Mouse (Mus musculus) kidney, embryonic 14.5 days (tissue): ENCODE measurements around the gene Pard6b. TPM values are rescaled to one million over a fixed set of nuclear protein-coding genes. Genes with fewer than 3 reads are reported as not detected.
A peak's percentile ranks its signal among the peaks of the same experiment; 100 is the strongest.

Experiments
- ATAC-seq: fragments of 200-750 bp; cut with Nextera tagmentation; 2 replicates; pipeline ENCODE4 v1.8.0; 2017; ENCODE audit warnings: moderate number of reproducible peaks, mild to moderate bottlenecking, moderate TSS enrichment, moderate library complexity; ENCODE audit not compliant: low FRiP score, low TSS enrichment
- H3K27ac ChIP-seq: fragments of 300-500 bp; sonication (generic); 2 replicates; pipeline ENCODE4 v1.5.1; 2014; ENCODE audit warnings: low read depth, mild to moderate bottlenecking, low read length, moderate library complexity, mixed read lengths
- H3K27me3 ChIP-seq: fragments of 300-500 bp; sonication (generic); 2 replicates; pipeline ENCODE4 v1.6.1; 2014; ENCODE audit warnings: mild to moderate bottlenecking, low read length; ENCODE audit not compliant: control insufficient read depth, insufficient read depth
- H3K36me3 ChIP-seq: fragments of 300-500 bp; sonication (generic); 2 replicates; pipeline ENCODE4 v1.6.1; 2014; ENCODE audit warnings: low read length, mixed read lengths; ENCODE audit not compliant: control insufficient read depth, insufficient read depth
- H3K4me1 ChIP-seq: fragments of 300-500 bp; sonication (generic); 2 replicates; pipeline ENCODE4 v1.6.1; 2014; ENCODE audit warnings: low read length, mixed read lengths; ENCODE audit not compliant: control insufficient read depth, insufficient read depth
- H3K4me2 ChIP-seq: fragments of 300-500 bp; sonication (generic); replicated peaks from 2 replicates; pipeline ENCODE4 v1.6.1; 2014; ENCODE audit warnings: low read depth, mild to moderate bottlenecking, low read length
- H3K4me3 ChIP-seq: fragments of 300-500 bp; sonication (generic); 2 replicates; pipeline ENCODE4 v1.5.1; 2014; ENCODE audit warnings: mild to moderate bottlenecking, low read length
- H3K9ac ChIP-seq: fragments of 300-500 bp; sonication (generic); 2 replicates; pipeline ENCODE4 v1.6.1; 2014; ENCODE audit warnings: low read depth, mild to moderate bottlenecking, low read length, moderate library complexity
- H3K9me3 ChIP-seq: fragments of 300-500 bp; sonication (generic); 2 replicates; pipeline ENCODE4 v1.6.1; 2016; ENCODE audit warnings: low read length; ENCODE audit not compliant: control insufficient read depth
- WGBS: fragments of 180-500 bp; shearing (Covaris S2); extraction: QIAGEN DNeasy Blood & Tissue Kit; methylation state at CpG from one replicate; pipeline ENCODE4 v1.1.7; 2014; 5-methylcytosine and 5-hydroxymethylcytosine counted together
- polyA plus RNA-seq: library from polyadenylated mRNA; unstranded; fragments of >200 nt; fragmentation: Nextera tagmentation; extraction: Ambion mirVana; gene quantifications from 2 replicates; pipeline ENCODE4 v1.2.1, GENCODE M21; 2014

Gene Pard6b
- polyA plus RNA-seq, 1 experiment from 2014 or later, result 22.0 TPM

- Histone ChIP-seq H3K4me2 (no peak overlapping the region), H3K4me3 (no peak overlapping the region), H3K27me3 (no peaks in the 10 kb centered on the region), H3K27ac (no peak overlapping the region; the same call in 1 of the 2 replicates), H3K4me1 (peaks cover 35% of the 10 kb centered on the region), H3K36me3 (no peaks in the 10 kb centered on the region), H3K9ac (no peak overlapping the region), H3K9me3 (no peaks in the 10 kb centered on the region)
- peak; percentile 28; the same call in 1 of the 2 replicates for ATAC-seq
- 38% methylated on average over 5 of the region's 5 CpGs for WGBS
Measured at GRCm38 (mm10) chr2:168073722-168074121, 7.1 kb upstream of the Pard6b start.

DNA sequence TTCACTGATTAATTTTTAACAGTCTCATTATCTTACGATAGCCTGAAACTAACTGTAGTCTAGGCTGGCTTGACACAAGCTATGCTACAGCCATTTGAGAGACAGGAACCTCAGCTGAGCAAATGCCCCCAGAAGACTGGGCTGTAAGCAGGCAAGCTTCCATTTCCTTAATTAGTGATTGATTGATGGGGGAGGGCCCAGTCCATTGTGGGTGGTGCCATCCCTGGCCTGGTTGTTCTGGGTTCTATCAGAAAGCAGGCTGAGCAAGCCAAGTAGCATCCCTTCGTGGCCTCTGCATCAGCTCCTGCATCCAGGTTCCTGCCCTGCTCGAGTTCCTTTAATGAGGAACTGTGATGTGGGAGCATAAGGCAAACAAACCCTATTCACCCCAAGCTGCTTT, 6.3 kb upstream of the Pard6b start:
- H3K4me1 ChIP-seq, result peaks cover 35% of the 10 kb centered on the region
- no peaks in the 10 kb centered on the region for H3K27me3 ChIP-seq
- H3K36me3 ChIP-seq, result no peaks in the 10 kb centered on the region
- H3K9ac ChIP-seq, result no peak overlapping the region
- H3K27ac ChIP-seq, result peak overlapping the region; percentile 74
- H3K4me3 ChIP-seq, result no peak overlapping the region
- no peak for ATAC-seq
- H3K4me2 ChIP-seq, result no peak overlapping the region
- 32% methylated on average over 3 of the region's 3 CpGs for whole genome bisulfite sequencing
- no peaks in the 10 kb centered on the region for H3K9me3 ChIP-seq

- H3K4me2 ChIP-seq, result 0 out of 2 replicates have a peak overlapping the region, but pooled peaks have one; percentile 11
- 54% methylated on average over 20 of the region's 20 CpGs for WGBS
- no peak for ATAC-seq
- peaks cover 6% of the 10 kb centered on the region for H3K27me3 ChIP-seq
- peaks cover 41% of the 10 kb centered on the region for H3K4me1 ChIP-seq
- H3K27ac ChIP-seq, result peak overlapping the region; percentile 92
- H3K9ac ChIP-seq, result no peak overlapping the region
- H3K4me3 ChIP-seq, result no peak overlapping the region
- no peaks in the 10 kb centered on the region for H3K36me3 ChIP-seq
- no peaks in the 10 kb centered on the region for H3K9me3 ChIP-seq
Measured at GRCm38 (mm10) chr2:168076840-168077576, 3.8 kb upstream of the Pard6b start.

- peak overlapping the region; percentile 92 for H3K27ac ChIP-seq
- 27% methylated on average over 15 of the region's 15 CpGs for WGBS
- H3K4me2 ChIP-seq, result no peak overlapping the region
- no peak for ATAC-seq
- no peak overlapping the region for H3K4me3 ChIP-seq
- H3K4me1 ChIP-seq, result peaks cover 34% of the 10 kb centered on the region
- H3K36me3 ChIP-seq, result no peaks in the 10 kb centered on the region
- H3K27me3 ChIP-seq, result peaks cover 10% of the 10 kb centered on the region
- peak overlapping the region; percentile 25; the same call in 1 of the 2 replicates for H3K9ac ChIP-seq
- H3K9me3 ChIP-seq, result no peaks in the 10 kb centered on the region
Measured at GRCm38 (mm10) chr2:168078107-168078830, 2.5 kb upstream of the Pard6b start.

GRCm38 (mm10) chr2:168081299-168081932, 612 bp downstream of the Pard6b start:
- ATAC-seq, result no peak
- Histone ChIP-seq H3K4me3 (peak overlapping the region; percentile 70), H3K4me2 (peak overlapping the region; percentile 90), H3K27me3 (peaks cover 15% of the 10 kb centered on the region), H3K9me3 (no peaks in the 10 kb centered on the region), H3K36me3 (no peaks in the 10 kb centered on the region), H3K27ac (peak overlapping the region; percentile 81), H3K9ac (peak overlapping the region; percentile 75), H3K4me1 (peaks cover 14% of the 10 kb centered on the region)
- under 1% methylated on average over 49 of the region's 49 CpGs for WGBS

DNA sequence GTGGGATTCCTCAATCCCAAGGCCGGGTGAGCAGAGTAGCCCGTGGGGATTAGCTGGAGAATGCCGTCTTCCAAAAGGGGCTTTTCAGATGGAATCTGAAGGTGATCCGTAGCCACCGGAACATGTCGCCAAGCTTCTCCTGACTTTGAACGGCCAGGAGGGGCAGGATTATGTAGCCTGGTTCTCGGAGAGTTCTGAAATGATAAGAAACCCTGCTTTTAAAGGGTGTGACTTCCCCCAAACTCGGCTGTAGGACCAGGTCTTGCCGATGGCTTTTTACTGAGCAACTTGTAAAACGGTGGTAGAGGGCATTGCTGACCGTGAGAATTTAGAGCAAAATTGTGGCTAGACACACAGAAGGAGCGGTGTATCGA, 1.1 kb downstream of the Pard6b start:
- Histone ChIP-seq H3K4me3 (peak overlapping the region; percentile 70), H3K27ac (no peak overlapping the region), H3K36me3 (no peaks in the 10 kb centered on the region), H3K9ac (peak overlapping the region; percentile 75), H3K27me3 (peaks cover 15% of the 10 kb centered on the region), H3K4me1 (peaks cover 14% of the 10 kb centered on the region), H3K9me3 (no peaks in the 10 kb centered on the region), H3K4me2 (peak overlapping the region; percentile 90)
- 3% methylated on average over 14 of the region's 14 CpGs for WGBS
- no peak for ATAC-seq

- H3K27ac ChIP-seq, result no peak overlapping the region
- no peak overlapping the region for H3K9ac ChIP-seq
- no peak overlapping the region for H3K4me2 ChIP-seq
- ATAC-seq, result no peak
- H3K4me3 ChIP-seq, result no peak overlapping the region
- H3K4me1 ChIP-seq, result peaks cover 6% of the 10 kb centered on the region
- H3K9me3 ChIP-seq, result no peaks in the 10 kb centered on the region
- no peaks in the 10 kb centered on the region for H3K36me3 ChIP-seq
- H3K27me3 ChIP-seq, result peaks cover 15% of the 10 kb centered on the region
- WGBS, result 82% methylated on average over 2 of the region's 2 CpGs
Measured at GRCm38 (mm10) chr2:168083593-168083992, 2.8 kb downstream of the Pard6b start.

GRCm38 (mm10) chr2:168084228-168084627, 3.4 kb downstream of the Pard6b start:
- WGBS, result 92% methylated on average over 7 of the region's 7 CpGs
- Histone ChIP-seq H3K4me2 (no peak overlapping the region), H3K27ac (no peak overlapping the region), H3K36me3 (no peaks in the 10 kb centered on the region), H3K4me1 (peaks cover 6% of the 10 kb centered on the region), H3K9me3 (no peaks in the 10 kb centered on the region), H3K9ac (no peak overlapping the region), H3K4me3 (no peak overlapping the region), H3K27me3 (peaks cover 15% of the 10 kb centered on the region)
- ATAC-seq, result no peak
